Mouse (Mus musculus) CD4-positive, CD25-positive, alpha-beta regulatory T cell, adult 4 months (primary cell): ENCODE results near the gene Cplane1. TPM values are rescaled to one million over a fixed set of nuclear protein-coding genes. Genes with fewer than 3 reads are reported as not detected.

Experiments used
- ATAC-seq: one replicate; pipeline ENCODE4 v1.8.0; 2017
- polyA plus RNA-seq, 2 experiments: library from polyadenylated mRNA; unstranded; fragments of 100-300 nt; shearing (Covaris generic); gene quantifications; one replicate each; pipeline ENCODE4 v1.2.1; 2017

Cplane1 gene
- polyA plus RNA-seq, 2 experiments from 2014 or later, result 12.7 to 15.2 TPM

GRCm38 (mm10) chr15:8302944-8303343 lies 134.0 kb downstream of the Cplane1 start:
- no peak for ATAC-seq

DNA sequence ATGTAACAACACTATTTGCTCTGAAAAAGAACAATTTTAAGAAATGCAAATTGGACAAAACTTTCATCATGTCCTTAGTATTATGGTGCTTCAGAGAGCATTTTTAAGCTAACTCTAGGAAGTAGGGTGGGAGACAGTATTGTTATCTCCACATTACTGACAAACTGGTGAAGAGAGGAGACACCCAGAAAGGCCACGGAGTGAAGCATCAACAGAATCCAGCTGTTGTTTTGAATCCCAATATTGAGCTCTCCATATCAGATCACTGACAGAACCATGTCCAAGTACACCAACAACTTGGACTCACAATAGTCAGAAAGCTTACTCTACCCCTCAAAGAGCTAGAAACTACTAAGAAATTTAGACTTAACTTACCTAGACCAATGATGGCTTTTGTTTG lies 136.6 kb downstream of the Cplane1 start:
- no peak for ATAC-seq

DNA sequence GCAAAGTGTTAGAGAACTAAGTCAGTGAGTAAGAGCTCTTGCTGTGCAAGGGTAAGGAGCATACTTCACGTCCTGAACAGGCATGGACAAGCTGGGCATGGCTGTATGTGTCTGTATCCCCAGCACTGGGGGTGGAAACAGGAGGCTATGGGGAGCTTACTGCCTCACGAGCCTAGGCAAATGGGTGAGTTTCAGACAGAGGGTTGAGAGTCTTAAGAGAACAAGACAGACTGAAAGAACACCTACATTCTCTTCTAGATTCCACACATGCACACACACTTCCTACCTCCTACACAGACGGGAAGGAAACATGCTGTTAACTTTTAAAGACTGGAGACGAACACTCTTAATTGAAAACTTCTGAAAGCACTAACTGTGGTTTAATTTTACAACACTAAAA lies 148.5 kb downstream of the Cplane1 start:
- no peak for ATAC-seq

DNA sequence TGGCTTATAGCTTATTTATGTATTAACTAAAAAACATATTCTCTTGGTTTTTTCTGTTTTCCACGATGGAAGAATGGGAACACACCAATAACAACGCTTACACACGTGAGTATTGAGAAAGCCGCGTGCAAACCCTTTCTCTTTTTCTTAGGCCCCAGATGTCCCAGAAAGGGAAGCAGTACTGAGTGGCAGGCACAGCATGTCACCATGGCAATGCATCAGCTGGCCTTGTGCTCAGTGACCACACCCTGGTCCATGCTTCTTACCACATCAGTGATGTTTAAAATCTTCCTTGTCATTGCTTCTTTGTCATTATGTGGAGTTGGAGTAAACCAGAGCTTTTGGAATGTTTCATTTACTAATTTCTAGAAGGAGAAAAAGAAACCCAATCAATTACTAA lies 150.3 kb downstream of the Cplane1 start:
- no peak for ATAC-seq

Other genes starting within 250 kb of the Cplane1 start
- gene Wdr70, start 69.9 kb upstream of the Cplane1 start, polyA plus RNA-seq, result 10 to 100 TPM; 32.5 to 37.0 TPM
- 10 to 100 TPM in 1 of 2 experiments, 1 to 10 TPM in 1; 8.1 to 11.5 TPM for gene Nup155, start 59.8 kb upstream of the Cplane1 start, polyA plus RNA-seq